Mouse (Mus musculus): Measurements from ENCODE around the gene Zfyve9. TPM values are rescaled to one million over a fixed set of nuclear protein-coding genes. Genes with fewer than 3 reads are reported as not detected.
A peak's percentile ranks its signal among the peaks of the same experiment; 100 is the strongest.

Gene Zfyve9
- polyA plus RNA-seq, 1 experiment = 8.2 TPM

DNA sequence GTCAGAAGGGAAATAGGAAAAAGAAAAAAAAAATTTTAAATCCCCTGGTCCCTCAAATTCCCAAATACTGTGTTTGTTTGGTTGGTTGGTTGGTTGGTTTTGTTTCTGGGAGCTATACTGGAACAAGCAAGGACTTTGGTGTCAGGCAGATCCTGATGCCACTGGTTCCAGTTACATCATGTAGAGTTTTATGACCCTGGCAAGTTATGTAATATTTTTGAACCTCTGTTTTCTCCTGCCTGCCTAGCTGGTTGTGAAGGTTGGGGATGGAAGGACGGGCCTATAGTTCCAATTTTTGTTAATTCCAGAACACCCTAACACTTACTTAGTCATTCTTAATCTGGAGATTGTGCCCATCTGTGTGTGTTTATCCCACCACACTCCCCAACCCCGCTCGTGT lies 998 bp upstream of the Zfyve9 start:
- Histone ChIP-seq H3K36me3 (ENCODE audit: control insufficient read depth, insufficient read depth) (no peaks in the 10 kb centered on the region), H3K4me2 (ENCODE audit: low read depth) (peak overlapping the region; percentile 66), H3K79me2 (ENCODE audit: control insufficient read depth, insufficient read depth) (peaks cover 29% of the 10 kb centered on the region), H3K27me3 (ENCODE audit: control insufficient read depth, insufficient read depth, insufficient read length) (no peaks in the 10 kb centered on the region), H3ac (ENCODE audit: control insufficient read depth, insufficient read length) (no peak overlapping the region), H3K4me3 (peak overlapping the region; percentile 60)
- TF ChIP-seq CEBPB (IDR thresholded peaks at IDR 0.05; ENCODE audit: insufficient read depth, poor library complexity, severe bottlenecking) = 0 out of 2 replicates have a peak, but pooled peaks have one; percentile 5
- no peak for TF ChIP-seq SRF (IDR thresholded peaks at IDR 0.05; ENCODE audit: control insufficient read depth, insufficient read length, low read depth)
- no peak for TF ChIP-seq REST (IDR thresholded peaks at IDR 0.05; ENCODE audit: insufficient read depth, insufficient read length)
- TF ChIP-seq TCF3 (IDR thresholded peaks at IDR 0.05; ENCODE audit: insufficient read length, low read depth) = no peak

DNA sequence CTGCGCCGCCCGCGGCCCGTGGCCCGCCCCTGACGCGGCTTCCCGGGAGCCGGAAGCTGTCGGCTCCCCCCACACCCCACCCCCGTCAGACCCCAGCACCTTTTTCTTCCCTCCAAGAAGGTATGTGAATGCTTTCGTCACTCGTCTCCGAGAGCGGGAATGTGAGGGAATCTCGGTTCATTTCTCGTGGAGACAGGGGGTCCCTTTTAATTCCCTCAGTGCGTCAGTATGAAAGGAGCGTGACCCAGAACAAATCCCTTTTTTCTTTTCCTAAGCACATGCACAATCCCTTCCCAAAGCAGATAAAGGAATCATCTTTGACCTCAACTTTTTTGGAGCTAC lies 237 bp upstream of the Zfyve9 start:
- H3K4me3 ChIP-seq = peak overlapping the region; percentile 60
- H3K36me3 ChIP-seq (ENCODE audit: control insufficient read depth, insufficient read depth) = no peaks in the 10 kb centered on the region
- peaks cover 31% of the 10 kb centered on the region for H3K79me2 ChIP-seq (ENCODE audit: control insufficient read depth, insufficient read depth)
- no peaks in the 10 kb centered on the region for H3K27me3 ChIP-seq (ENCODE audit: control insufficient read depth, insufficient read depth, insufficient read length)
- TF ChIP-seq POLR2AphosphoS2 (IDR thresholded peaks at IDR 0.05; ENCODE audit: insufficient read length, low read depth) (no peak), TCF3 (IDR thresholded peaks at IDR 0.05; ENCODE audit: insufficient read length, low read depth) (no peak), SRF (IDR thresholded peaks at IDR 0.05; ENCODE audit: control insufficient read depth, insufficient read length, low read depth) (no peak), REST (IDR thresholded peaks at IDR 0.05; ENCODE audit: insufficient read depth, insufficient read length) (no peak), E2F4 (IDR thresholded peaks at IDR 0.05; ENCODE audit: insufficient read depth) (no peak), MYOG (IDR thresholded peaks at IDR 0.05; ENCODE audit: control insufficient read depth in 1 of 3, insufficient read depth in 1 of 3, insufficient read length in 2 of 3, low read depth in 2 of 3) (no peak), USF1 (IDR thresholded peaks at IDR 0.05; ENCODE audit: low read depth) (no peak), MAX (IDR thresholded peaks at IDR 0.05; ENCODE audit: low read depth) (no peak), POLR2A (IDR thresholded peaks at IDR 0.05; ENCODE audit: insufficient read length, low read depth) (no peak), CEBPB (IDR thresholded peaks at IDR 0.05; ENCODE audit: insufficient read depth, poor library complexity, severe bottlenecking) (no peak), MYOD1 (IDR thresholded peaks at IDR 0.05; ENCODE audit: control insufficient read depth in 1 of 3, insufficient read length in 2 of 3, low read depth in 2 of 3) (no peak), TCF12 (IDR thresholded peaks at IDR 0.05; ENCODE audit: insufficient read depth, poor library complexity, severe bottlenecking) (no peak)
- peak overlapping the region; percentile 82 for H3ac ChIP-seq (ENCODE audit: control insufficient read depth, insufficient read length)
- H3K4me2 ChIP-seq (ENCODE audit: low read depth) = peak overlapping the region; percentile 66

DNA sequence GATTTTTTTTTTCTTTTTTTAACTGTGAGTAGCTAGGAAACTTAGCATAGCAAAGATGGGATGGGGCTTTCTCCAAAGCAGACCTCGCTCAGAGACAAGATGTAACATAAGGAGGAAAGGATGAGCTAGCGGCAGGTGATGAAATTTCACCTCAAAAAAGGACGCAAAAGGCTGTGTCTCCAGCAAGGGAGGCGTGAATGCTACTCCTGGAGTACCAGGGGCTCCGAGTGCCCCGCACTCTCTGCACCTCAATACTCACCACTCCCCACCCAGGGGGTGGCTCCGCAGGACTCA lies 888 bp downstream of the Zfyve9 start:
- peak overlapping the region; percentile 82 for H3ac ChIP-seq (ENCODE audit: control insufficient read depth, insufficient read length)
- no peak for TF ChIP-seq MAX (IDR thresholded peaks at IDR 0.05; ENCODE audit: low read depth)
- TF ChIP-seq MYOG (IDR thresholded peaks at IDR 0.05; ENCODE audit: control insufficient read depth in 1 of 3, insufficient read depth in 1 of 3, insufficient read length in 2 of 3, low read depth in 2 of 3) = no peak
- no peak for TF ChIP-seq MYOD1 (IDR thresholded peaks at IDR 0.05; ENCODE audit: control insufficient read depth in 1 of 3, insufficient read length in 2 of 3, low read depth in 2 of 3)
- no peak for TF ChIP-seq E2F4 (IDR thresholded peaks at IDR 0.05; ENCODE audit: insufficient read depth)
- TF ChIP-seq REST (IDR thresholded peaks at IDR 0.05; ENCODE audit: insufficient read depth, insufficient read length) = no peak
- TF ChIP-seq CEBPB (IDR thresholded peaks at IDR 0.05; ENCODE audit: insufficient read depth, poor library complexity, severe bottlenecking) = no peak
- TF ChIP-seq TCF12 (IDR thresholded peaks at IDR 0.05; ENCODE audit: insufficient read depth, poor library complexity, severe bottlenecking) = no peak
- TF ChIP-seq USF1 (IDR thresholded peaks at IDR 0.05; ENCODE audit: low read depth) = no peak
- no peak for TF ChIP-seq SRF (IDR thresholded peaks at IDR 0.05; ENCODE audit: control insufficient read depth, insufficient read length, low read depth)
- TF ChIP-seq POLR2A (IDR thresholded peaks at IDR 0.05; ENCODE audit: insufficient read length, low read depth) = no peak
- H3K79me2 ChIP-seq (ENCODE audit: control insufficient read depth, insufficient read depth) = peaks cover 39% of the 10 kb centered on the region
- H3K4me2 ChIP-seq (ENCODE audit: low read depth) = peak overlapping the region; percentile 72
- H3K4me3 ChIP-seq = peak overlapping the region; percentile 60
- H3K36me3 ChIP-seq (ENCODE audit: control insufficient read depth, insufficient read depth) = no peaks in the 10 kb centered on the region
- no peaks in the 10 kb centered on the region for H3K27me3 ChIP-seq (ENCODE audit: control insufficient read depth, insufficient read depth, insufficient read length)

DNA sequence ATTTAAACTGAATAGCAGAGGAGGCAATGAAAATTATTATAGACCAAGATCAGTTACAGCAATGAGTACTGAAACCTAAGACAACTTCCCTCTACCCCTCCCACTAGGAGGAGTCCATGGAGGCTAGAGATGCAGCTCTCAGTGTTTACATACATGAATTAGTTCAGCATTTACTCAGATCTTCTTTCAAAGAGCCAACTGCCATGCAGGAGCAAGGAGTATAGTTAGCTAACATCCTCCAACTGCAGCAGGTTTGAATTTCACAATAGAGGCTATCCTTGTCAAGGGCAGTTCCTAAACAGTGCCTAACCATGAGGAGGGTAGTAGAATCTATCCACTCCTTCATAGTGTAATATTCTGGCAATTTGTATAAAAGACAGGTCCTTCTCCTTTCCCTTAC lies 12.1 kb downstream of the Zfyve9 start:
- no peak overlapping the region for H3ac ChIP-seq (ENCODE audit: control insufficient read depth, insufficient read length)
- TF ChIP-seq SRF (IDR thresholded peaks at IDR 0.05; ENCODE audit: control insufficient read depth, insufficient read length, low read depth) = no peak
- no peak for TF ChIP-seq TCF12 (IDR thresholded peaks at IDR 0.05; ENCODE audit: insufficient read depth, poor library complexity, severe bottlenecking)
- TF ChIP-seq POLR2A (IDR thresholded peaks at IDR 0.05; ENCODE audit: insufficient read length, low read depth) = no peak
- TF ChIP-seq MYOG (IDR thresholded peaks at IDR 0.05; ENCODE audit: control insufficient read depth in 1 of 3, insufficient read depth in 1 of 3, insufficient read length in 2 of 3, low read depth in 2 of 3) = no peak
- no peak for TF ChIP-seq E2F4 (IDR thresholded peaks at IDR 0.05; ENCODE audit: insufficient read depth)
- TF ChIP-seq MAX (IDR thresholded peaks at IDR 0.05; ENCODE audit: low read depth) = no peak
- no peak for TF ChIP-seq MYOD1 (IDR thresholded peaks at IDR 0.05; ENCODE audit: control insufficient read depth in 1 of 3, insufficient read length in 2 of 3, low read depth in 2 of 3)
- TF ChIP-seq TCF3 (IDR thresholded peaks at IDR 0.05; ENCODE audit: insufficient read length, low read depth) = no peak
- no peak for TF ChIP-seq REST (IDR thresholded peaks at IDR 0.05; ENCODE audit: insufficient read depth, insufficient read length)
- no peak for TF ChIP-seq CEBPB (IDR thresholded peaks at IDR 0.05; ENCODE audit: insufficient read depth, poor library complexity, severe bottlenecking)
- no peak for TF ChIP-seq POLR2AphosphoS2 (IDR thresholded peaks at IDR 0.05; ENCODE audit: insufficient read length, low read depth)
- no peak for TF ChIP-seq USF1 (IDR thresholded peaks at IDR 0.05; ENCODE audit: low read depth)
- no peaks in the 10 kb centered on the region for H3K27me3 ChIP-seq (ENCODE audit: control insufficient read depth, insufficient read depth, insufficient read length)
- no peak overlapping the region for H3K4me3 ChIP-seq
- H3K36me3 ChIP-seq (ENCODE audit: control insufficient read depth, insufficient read depth) = no peaks in the 10 kb centered on the region
- no peak overlapping the region for H3K4me2 ChIP-seq (ENCODE audit: low read depth)
- H3K79me2 ChIP-seq (ENCODE audit: control insufficient read depth, insufficient read depth) = peaks cover 20% of the 10 kb centered on the region

DNA sequence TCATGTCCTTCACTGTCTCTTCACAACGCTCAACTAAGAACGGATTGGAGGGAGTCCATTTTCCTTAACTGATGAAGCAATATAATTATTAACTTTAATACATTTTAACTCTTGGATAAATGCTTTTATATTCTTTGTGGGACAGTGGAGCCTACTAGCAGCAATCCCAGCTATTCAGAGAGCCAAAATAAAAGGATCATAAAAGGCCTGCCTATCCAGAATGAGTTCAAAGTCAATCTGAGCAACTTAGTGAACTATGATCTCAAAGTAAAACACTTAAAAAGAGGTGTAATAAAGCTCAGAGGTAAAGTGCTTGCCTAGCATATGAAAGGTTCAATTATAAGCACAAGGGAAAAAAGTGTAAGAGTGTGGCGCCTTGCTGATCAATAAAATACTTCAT lies 21.0 kb downstream of the Zfyve9 start:
- Histone ChIP-seq H3ac (ENCODE audit: control insufficient read depth, insufficient read length) (no peak overlapping the region), H3K36me3 (ENCODE audit: control insufficient read depth, insufficient read depth) (no peaks in the 10 kb centered on the region), H3K4me2 (ENCODE audit: low read depth) (no peak overlapping the region), H3K79me2 (ENCODE audit: control insufficient read depth, insufficient read depth) (peaks cover 4% of the 10 kb centered on the region), H3K27me3 (ENCODE audit: control insufficient read depth, insufficient read depth, insufficient read length) (no peaks in the 10 kb centered on the region), H3K4me3 (no peak overlapping the region)
- TF ChIP-seq USF1 (IDR thresholded peaks at IDR 0.05; ENCODE audit: low read depth) = no peak
- no peak for TF ChIP-seq SRF (IDR thresholded peaks at IDR 0.05; ENCODE audit: control insufficient read depth, insufficient read length, low read depth)
- no peak for TF ChIP-seq MAX (IDR thresholded peaks at IDR 0.05; ENCODE audit: low read depth)
- no peak for TF ChIP-seq TCF12 (IDR thresholded peaks at IDR 0.05; ENCODE audit: insufficient read depth, poor library complexity, severe bottlenecking)
- no peak for TF ChIP-seq POLR2A (IDR thresholded peaks at IDR 0.05; ENCODE audit: insufficient read length, low read depth)
- no peak for TF ChIP-seq MYOD1 (IDR thresholded peaks at IDR 0.05; ENCODE audit: control insufficient read depth in 1 of 3, insufficient read length in 2 of 3, low read depth in 2 of 3)
- no peak for TF ChIP-seq POLR2AphosphoS2 (IDR thresholded peaks at IDR 0.05; ENCODE audit: insufficient read length, low read depth)
- TF ChIP-seq REST (IDR thresholded peaks at IDR 0.05; ENCODE audit: insufficient read depth, insufficient read length) = no peak
- no peak for TF ChIP-seq CEBPB (IDR thresholded peaks at IDR 0.05; ENCODE audit: insufficient read depth, poor library complexity, severe bottlenecking)
- TF ChIP-seq TCF3 (IDR thresholded peaks at IDR 0.05; ENCODE audit: insufficient read length, low read depth) = no peak
- no peak for TF ChIP-seq E2F4 (IDR thresholded peaks at IDR 0.05; ENCODE audit: insufficient read depth)
- no peak for TF ChIP-seq MYOG (IDR thresholded peaks at IDR 0.05; ENCODE audit: control insufficient read depth in 1 of 3, insufficient read depth in 1 of 3, insufficient read length in 2 of 3, low read depth in 2 of 3)

Measured in myocyte (in vitro differentiated cells).